Mouse (Mus musculus) heart, embryonic 11.5 days (tissue): ENCODE measurements around the gene Piwil4. TPM values are rescaled to one million over a fixed set of nuclear protein-coding genes. Genes with fewer than 3 reads are reported as not detected.

Experiments used
- ATAC-seq: fragments of 200-750 bp; cut with Nextera tagmentation; replicated peaks from 2 replicates; pipeline ENCODE4 v1.8.0; 2017; ENCODE audit warnings: moderate library complexity; ENCODE audit not compliant: insufficient number of reproducible peaks, low FRiP score, low TSS enrichment
- H3K27ac ChIP-seq: fragments of 300-500 bp; sonication (generic); 2 replicates; pipeline ENCODE4 v1.5.1; 2014; ENCODE audit warnings: mild to moderate bottlenecking, low read depth, low read length
- H3K27me3 ChIP-seq: fragments of 300-500 bp; sonication (generic); 2 replicates; pipeline ENCODE4 v1.6.1; 2014; ENCODE audit warnings: mild to moderate bottlenecking, low read length, mixed read lengths; ENCODE audit not compliant: control insufficient read depth, insufficient read depth
- H3K36me3 ChIP-seq: fragments of 300-500 bp; sonication (generic); 2 replicates; pipeline ENCODE4 v1.6.1; 2014; ENCODE audit warnings: mild to moderate bottlenecking, low read length, moderate library complexity, mixed read lengths; ENCODE audit not compliant: control insufficient read depth, insufficient read depth
- H3K4me1 ChIP-seq: fragments of 300-500 bp; sonication (generic); 2 replicates; pipeline ENCODE4 v1.6.1; 2014; ENCODE audit warnings: low read length; ENCODE audit not compliant: control insufficient read depth, insufficient read depth
- H3K4me2 ChIP-seq: fragments of 300-500 bp; sonication (generic); 2 replicates; pipeline ENCODE4 v1.6.1; 2014; ENCODE audit warnings: mild to moderate bottlenecking, moderate library complexity
- H3K4me3 ChIP-seq: fragments of 300-500 bp; sonication (generic); 2 replicates; pipeline ENCODE4 v1.5.1; 2014; ENCODE audit warnings: low read depth, low read length
- H3K9ac ChIP-seq: fragments of 300-500 bp; sonication (generic); 2 replicates; pipeline ENCODE4 v1.6.1; 2014; ENCODE audit warnings: mild to moderate bottlenecking, low read depth, low read length, moderate library complexity
- H3K9me3 ChIP-seq: fragments of 300-500 bp; sonication (generic); replicated peaks from 2 replicates; pipeline ENCODE4 v1.6.1; 2016; ENCODE audit warnings: low read length; ENCODE audit not compliant: control insufficient read depth
- WGBS: fragments of 180-500 bp; shearing (Covaris S2); extraction: QIAGEN DNeasy Blood & Tissue Kit; methylation state at CpG from one replicate; pipeline ENCODE4 v1.1.7; 2014; ENCODE audit not compliant: insufficient replicate concordance; 5-methylcytosine and 5-hydroxymethylcytosine counted together
- polyA plus RNA-seq: library from polyadenylated mRNA; unstranded; fragments of >200 nt; fragmentation: Nextera tagmentation; extraction: Ambion mirVana; gene quantifications from 2 replicates; pipeline ENCODE4 v1.2.1, GENCODE M21; 2014

Piwil4 gene
- polyA plus RNA-seq, 1 experiment from 2014 or later: not detected

DNA sequence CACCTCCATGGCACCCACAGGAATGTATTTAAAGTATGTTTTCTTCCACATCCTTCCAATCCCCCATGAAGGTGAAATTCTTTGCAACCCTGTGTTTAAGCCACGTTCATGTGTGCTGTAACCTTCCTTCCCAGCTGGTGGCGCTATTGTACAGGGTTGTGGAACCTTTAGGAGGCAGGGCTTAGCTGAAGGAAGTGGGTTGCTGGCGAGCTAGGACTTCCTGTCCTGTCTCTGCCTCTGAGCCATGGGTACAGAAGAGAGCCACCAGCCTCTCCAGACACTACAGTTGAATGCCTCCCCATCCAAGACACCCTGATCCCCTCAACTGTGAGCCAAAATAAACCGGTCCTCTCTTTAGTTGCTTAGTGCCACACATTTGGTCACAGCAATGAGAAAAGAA, 42.6 kb downstream of the Piwil4 start:
- no peak for ATAC-seq
- Histone ChIP-seq H3K4me1 (no peaks in the 10 kb centered on the region), H3K27ac (no peak overlapping the region), H3K9ac (no peak overlapping the region), H3K4me3 (no peak overlapping the region), H3K4me2 (no peak overlapping the region), H3K36me3 (no peaks in the 10 kb centered on the region), H3K27me3 (no peaks in the 10 kb centered on the region), H3K9me3 (no peaks in the 10 kb centered on the region)
- WGBS: 61% methylated on average over 4 of the region's 4 CpGs

DNA sequence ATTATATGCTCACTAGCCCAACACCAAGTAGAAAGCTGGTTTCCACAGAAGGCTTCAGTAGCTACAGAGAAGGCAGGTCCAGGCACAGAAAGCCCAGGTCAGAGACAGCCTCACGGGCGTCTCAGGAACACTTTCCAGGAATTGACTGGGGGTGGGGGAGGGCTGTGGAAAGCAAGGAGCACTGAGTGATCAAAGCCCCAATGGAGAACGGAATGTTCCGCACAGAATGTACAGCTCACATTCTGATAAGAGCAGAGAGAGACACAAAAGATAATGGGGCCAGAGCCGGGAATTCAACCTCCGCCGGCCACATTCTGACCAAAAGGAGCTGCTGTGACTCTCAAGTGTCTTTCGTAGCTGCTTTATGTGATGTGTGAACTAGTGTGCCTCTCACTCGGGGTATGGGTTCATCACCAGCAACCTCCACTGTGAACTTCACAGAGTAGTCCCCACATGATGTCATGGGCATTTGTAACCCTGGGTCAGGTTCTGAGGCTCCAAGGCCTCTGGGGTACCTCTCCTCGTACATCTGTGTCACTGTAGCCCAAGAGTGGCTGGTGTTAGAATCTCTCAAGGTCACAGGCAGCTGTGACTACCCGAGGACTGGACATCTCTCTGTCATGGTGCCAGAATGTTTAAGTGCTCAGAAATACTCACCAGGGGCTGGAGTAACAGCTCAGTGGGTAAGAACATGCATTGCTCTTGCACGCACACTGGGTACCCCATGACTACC, 51.0 kb downstream of the Piwil4 start:
- ATAC-seq: peak; percentile 79; the same call in 1 of the 2 replicates
- Histone ChIP-seq H3K27ac (peak overlapping the region; percentile 85), H3K4me2 (peak overlapping the region; percentile 33)

DNA sequence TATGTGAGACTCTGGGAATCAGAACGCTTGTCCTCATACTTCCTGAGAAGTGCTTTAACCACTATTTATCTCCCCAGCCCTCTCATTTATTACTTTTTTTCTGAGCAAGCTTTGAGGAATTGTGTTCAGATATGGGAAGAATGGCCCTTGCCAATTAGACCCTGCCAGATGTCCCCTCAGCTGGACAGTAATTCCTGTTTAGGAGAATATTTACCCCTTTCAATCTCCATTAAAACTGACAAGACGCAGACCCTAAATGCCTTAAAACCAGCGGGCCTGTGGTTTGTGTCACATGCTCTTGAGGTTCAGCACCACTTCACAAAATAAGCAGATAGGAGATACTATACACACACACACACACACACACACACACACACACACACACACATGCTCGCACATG, 56.2 kb downstream of the Piwil4 start:
- no peak for ATAC-seq
- 64% methylated on average over 4 of the region's 4 CpGs for WGBS
- Histone ChIP-seq H3K9me3 (no peaks in the 10 kb centered on the region), H3K9ac (no peak overlapping the region), H3K4me2 (no peak overlapping the region), H3K27me3 (no peaks in the 10 kb centered on the region), H3K36me3 (no peaks in the 10 kb centered on the region), H3K4me3 (no peak overlapping the region), H3K4me1 (peaks cover 13% of the 10 kb centered on the region), H3K27ac (no peak overlapping the region)

More for the DNA sequence above, 51.0 kb downstream of the Piwil4 start:
- WGBS: 19% methylated on average over 12 of the region's 12 CpGs
- no peaks in the 10 kb centered on the region for H3K9me3 ChIP-seq
- no peaks in the 10 kb centered on the region for H3K27me3 ChIP-seq
- peaks cover 18% of the 10 kb centered on the region for H3K4me1 ChIP-seq
- no peaks in the 10 kb centered on the region for H3K36me3 ChIP-seq
- H3K4me3 ChIP-seq: no peak overlapping the region
- no peak overlapping the region for H3K9ac ChIP-seq

DNA sequence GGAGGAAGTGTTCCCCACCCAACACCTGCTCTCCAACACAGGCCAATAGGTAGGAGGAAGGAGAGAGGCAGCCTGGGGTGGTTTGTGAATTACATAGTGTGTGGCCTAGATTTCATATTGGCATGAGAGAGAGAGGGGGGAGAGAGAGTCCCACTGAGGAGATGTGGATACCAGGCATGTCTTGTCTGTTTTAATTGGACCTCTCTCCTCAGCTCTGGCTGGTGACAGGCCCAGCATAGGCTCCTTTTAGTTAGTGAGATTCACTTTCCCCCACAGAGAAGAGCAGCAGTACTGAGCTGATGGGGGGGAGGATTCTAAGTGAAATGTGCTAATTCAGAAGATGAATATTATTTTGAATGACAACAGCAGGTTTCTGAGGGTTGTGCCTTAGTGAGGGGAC, 57.8 kb downstream of the Piwil4 start:
- Histone ChIP-seq H3K9ac (no peak overlapping the region), H3K4me2 (no peak overlapping the region), H3K4me3 (no peak overlapping the region), H3K27ac (no peak overlapping the region), H3K9me3 (peaks cover 6% of the 10 kb centered on the region), H3K4me1 (0 out of 2 replicates have a peak, but pooled peaks cover 3% of the 10 kb centered on the region), H3K27me3 (no peaks in the 10 kb centered on the region), H3K36me3 (no peaks in the 10 kb centered on the region)
- ATAC-seq: no peak

DNA sequence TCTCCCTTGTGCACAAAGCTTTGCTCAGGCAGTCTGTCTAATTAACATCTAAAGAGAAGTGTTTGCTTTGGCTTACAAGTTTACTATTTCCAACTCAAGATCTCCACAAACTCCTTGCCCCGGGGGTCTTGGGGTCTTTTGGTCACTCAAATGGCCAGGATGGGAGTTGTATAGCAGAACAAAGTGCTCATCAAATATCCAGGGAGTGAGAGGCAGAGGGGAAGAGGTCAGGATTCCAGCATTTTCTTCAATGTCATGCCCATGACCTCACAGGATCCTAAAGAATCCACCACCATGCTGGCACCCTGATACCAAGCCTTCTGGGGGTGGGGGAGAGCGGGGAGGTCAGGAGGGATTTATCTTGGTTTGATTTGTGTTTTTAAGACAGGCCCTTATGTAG, 59.9 kb downstream of the Piwil4 start:
- Histone ChIP-seq H3K36me3 (no peaks in the 10 kb centered on the region), H3K9ac (no peak overlapping the region), H3K4me1 (peaks cover 18% of the 10 kb centered on the region), H3K9me3 (peaks cover 6% of the 10 kb centered on the region), H3K4me2 (no peak overlapping the region), H3K27ac (no peak overlapping the region), H3K4me3 (no peak overlapping the region), H3K27me3 (no peaks in the 10 kb centered on the region)
- 61% methylated on average over 2 of the region's 2 CpGs for WGBS
- no peak for ATAC-seq

DNA sequence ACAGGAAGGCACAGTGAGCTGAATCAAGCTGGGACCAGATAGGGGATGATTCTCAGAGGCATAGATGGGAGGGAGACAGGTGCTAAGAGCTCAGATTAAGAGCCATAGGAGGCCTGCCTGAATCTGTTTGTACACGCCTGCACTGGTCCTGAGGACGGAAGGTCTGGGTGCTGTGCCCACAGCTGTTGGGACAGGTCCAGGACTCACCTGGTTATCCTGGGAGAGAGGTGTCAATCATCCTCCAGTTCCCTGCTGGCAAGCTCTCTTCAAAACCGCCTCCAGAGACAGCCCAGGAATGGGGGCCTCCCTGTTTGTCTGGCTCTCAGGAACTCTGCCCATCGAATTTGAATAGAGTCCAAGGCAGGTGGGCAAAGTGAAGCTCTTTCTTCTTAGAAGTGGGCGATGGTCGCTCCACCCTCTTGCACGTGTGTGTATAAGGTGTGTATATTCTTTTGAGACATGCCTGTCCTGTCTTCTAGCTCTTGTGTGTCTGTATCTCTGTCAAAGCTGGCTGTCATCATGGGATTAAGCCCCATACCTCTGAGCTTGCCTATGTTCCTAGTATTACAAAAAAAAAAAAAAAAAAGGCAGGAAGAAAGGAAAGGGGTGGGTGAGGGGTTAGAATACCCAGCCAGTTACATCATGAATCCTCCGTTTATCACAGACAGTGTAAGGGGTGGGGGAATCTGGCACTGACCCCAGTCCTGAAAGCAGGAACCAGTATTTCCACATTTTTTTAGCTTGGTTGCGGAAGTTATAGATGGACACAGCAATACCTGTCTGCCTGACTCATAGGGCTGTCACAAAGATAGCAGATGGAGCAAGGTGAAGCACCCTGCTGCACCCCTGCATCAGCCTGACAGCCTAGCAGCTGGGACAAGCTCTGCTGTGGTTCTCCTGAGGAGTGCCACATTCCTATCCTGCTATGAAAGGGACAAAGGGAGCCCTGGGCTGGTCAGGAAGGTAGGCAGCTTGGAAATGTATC, 64.5 kb downstream of the Piwil4 start:
- 46% methylated on average over 9 of the region's 9 CpGs for WGBS

DNA sequence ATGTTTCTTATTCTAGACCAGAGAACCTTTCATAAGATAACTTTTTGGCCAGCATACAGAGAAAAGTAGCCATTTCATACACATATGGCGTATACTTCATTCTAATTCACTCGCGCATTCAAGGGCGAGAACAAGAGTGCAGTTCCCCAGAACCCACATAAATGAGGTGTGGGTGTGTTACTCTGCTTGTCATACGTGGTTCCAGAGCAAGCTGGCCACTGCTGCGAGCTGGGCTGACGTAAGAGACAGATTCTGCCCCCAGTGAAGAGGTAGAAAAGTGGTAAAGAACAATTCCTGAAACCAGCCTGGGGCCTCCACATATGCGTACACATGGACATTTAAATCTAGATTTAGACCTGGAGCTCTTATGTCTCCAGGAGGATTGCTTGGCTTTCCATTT, 66.0 kb downstream of the Piwil4 start:
- Histone ChIP-seq H3K9ac (no peak overlapping the region), H3K4me3 (no peak overlapping the region), H3K27ac (no peak overlapping the region), H3K4me1 (peaks cover 25% of the 10 kb centered on the region), H3K4me2 (no peak overlapping the region), H3K36me3 (no peaks in the 10 kb centered on the region), H3K9me3 (peaks cover 6% of the 10 kb centered on the region), H3K27me3 (no peaks in the 10 kb centered on the region)
- ATAC-seq: no peak
- WGBS: 89% methylated on average over 8 of the region's 8 CpGs

More for the DNA sequence above, 64.5 kb downstream of the Piwil4 start:
- Histone ChIP-seq H3K9me3 (peaks cover 6% of the 10 kb centered on the region), H3K4me2 (peak overlapping the region; percentile 2; the same call in 1 of the 2 replicates), H3K36me3 (no peaks in the 10 kb centered on the region), H3K4me1 (peaks cover 25% of the 10 kb centered on the region), H3K27me3 (no peaks in the 10 kb centered on the region), H3K27ac (peak overlapping the region; percentile 59; the same call in 1 of the 2 replicates), H3K9ac (no peak overlapping the region), H3K4me3 (no peak overlapping the region)
- peak; percentile 49 for ATAC-seq

DNA sequence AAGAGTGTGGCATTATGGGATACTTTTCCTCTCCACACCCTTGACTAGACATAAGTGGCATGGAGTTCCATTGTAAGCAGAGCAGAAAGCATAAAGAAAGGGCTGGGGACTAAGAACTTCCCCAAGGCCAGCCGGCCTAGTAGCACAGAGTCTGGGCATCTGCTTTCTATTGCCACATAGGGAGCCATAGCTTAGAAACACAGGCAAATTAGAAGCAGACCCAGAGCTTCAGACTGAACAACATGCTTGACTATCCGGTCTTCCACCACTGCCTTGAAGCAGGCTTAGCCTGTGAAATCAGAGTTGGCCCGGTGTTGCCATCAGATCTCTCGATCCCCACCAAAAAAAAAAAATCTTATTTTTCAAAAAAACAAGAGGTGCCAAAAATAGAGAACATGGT, 67.4 kb downstream of the Piwil4 start:
- no peak overlapping the region for H3K4me3 ChIP-seq
- WGBS: 79% methylated on average over 4 of the region's 4 CpGs
- no peaks in the 10 kb centered on the region for H3K27me3 ChIP-seq
- H3K4me1 ChIP-seq: peaks cover 25% of the 10 kb centered on the region
- no peak overlapping the region for H3K9ac ChIP-seq
- H3K9me3 ChIP-seq: no peaks in the 10 kb centered on the region; the same call in 1 of the 2 replicates
- ATAC-seq: no peak
- no peak overlapping the region for H3K4me2 ChIP-seq
- H3K27ac ChIP-seq: no peak overlapping the region
- H3K36me3 ChIP-seq: no peaks in the 10 kb centered on the region
